Mouse (Mus musculus) left cerebral cortex, postnatal 14 days (tissue): ENCODE measurements around the gene Opn5. TPM values are rescaled to one million over a fixed set of nuclear protein-coding genes. Genes with fewer than 3 reads are reported as not detected.

Experiments used
- total RNA-seq, 2 experiments: library from RNA; stranded (reverse); gene quantifications; 2 replicates each; pipeline ENCODE4 v1.2.3; 2021

The Opn5 gene
- total RNA-seq, 2 experiments from 2014 or later: 0.17 TPM; not detected in 1

Other genes with a start within 250 kb of the Opn5 start
- under 1 TPM; 0.57 to 0.59 TPM for gene Adgrf4, start 80.9 kb upstream of the Opn5 start, total RNA-seq
- under 1 TPM; 0.44 to 0.68 TPM for gene Adgrf2, start 130.8 kb upstream of the Opn5 start, total RNA-seq